Mouse (Mus musculus) bone marrow, adult 2 months (tissue): ENCODE data around the gene 3110082J24Rik. TPM values are rescaled to one million over a fixed set of nuclear protein-coding genes. Genes with fewer than 3 reads are reported as not detected.
A peak's percentile ranks its signal among the peaks of the same experiment; 100 is the strongest.

Experiments used
- H3K27ac ChIP-seq: fragments of 200-500 bp; 2 replicates; pipeline ENCODE4 v1.5.1; 2012; ENCODE audit warnings: low read depth, mild to moderate bottlenecking, control low read depth, inconsistent platforms, low read length; ENCODE audit not compliant: control insufficient read depth, poor library complexity, insufficient read depth
- H3K4me1 ChIP-seq: fragments of 200-500 bp; 2 replicates; pipeline ENCODE4 v1.6.1; 2011; ENCODE audit warnings: low read length; ENCODE audit not compliant: control insufficient read depth, insufficient read depth
- H3K4me3 ChIP-seq: fragments of 200-500 bp; replicated peaks from 2 replicates; pipeline ENCODE3; 2011; ENCODE audit warnings: mild to moderate bottlenecking, low read depth, low read length, control low read depth; ENCODE audit not compliant: control insufficient read depth
- CTCF ChIP-seq: fragments of 200-500 bp; IDR thresholded peaks from 2 replicates; pipeline ENCODE4 v1.5.1; 2011; ENCODE audit warnings: low read length, control low read depth; ENCODE audit not compliant: control insufficient read depth, insufficient read depth
- POLR2A ChIP-seq: fragments of 200-500 bp; IDR thresholded peaks from 2 replicates; pipeline ENCODE4 v1.6.1; 2011; ENCODE audit warnings: low read depth, mild to moderate bottlenecking, control low read depth, low read length, borderline replicate concordance; ENCODE audit not compliant: control insufficient read depth
- WGBS: fragments of 180-500 bp; shearing (Covaris S2); methylation state at CpG from one replicate; pipeline ENCODE4 v1.1.7; 2018; 5-methylcytosine and 5-hydroxymethylcytosine counted together
- polyA plus RNA-seq: library from polyadenylated mRNA; stranded (reverse); fragments of >200 nt; gene quantifications from 2 replicates; pipeline ENCODE4 v1.2.4, GENCODE M21; 2011; ENCODE audit warnings: low replicate concordance; ENCODE audit not compliant: missing spikeins, insufficient read depth, insufficient read length

3110082J24Rik gene
- polyA plus RNA-seq, 1 experiment, result not detected

GRCm38 (mm10) chr5:30127921-30128597 lies 22.2 kb upstream of the 3110082J24Rik start:
- no peak for TF ChIP-seq POLR2A
- TF ChIP-seq CTCF, result no peak
- Histone ChIP-seq H3K4me1 (no peaks in the 10 kb centered on the region), H3K27ac (no peak overlapping the region), H3K4me3 (no peak overlapping the region)
- 88% methylated on average over 13 of the region's 13 CpGs for WGBS

GRCm38 (mm10) chr5:30126756-30127155 lies 20.9 kb upstream of the 3110082J24Rik start:
- Histone ChIP-seq H3K27ac (no peak overlapping the region), H3K4me1 (no peaks in the 10 kb centered on the region), H3K4me3 (no peak overlapping the region)
- WGBS, result 89% methylated on average over 7 of the region's 7 CpGs
- TF ChIP-seq POLR2A (no peak), CTCF (no peak)

DNA sequence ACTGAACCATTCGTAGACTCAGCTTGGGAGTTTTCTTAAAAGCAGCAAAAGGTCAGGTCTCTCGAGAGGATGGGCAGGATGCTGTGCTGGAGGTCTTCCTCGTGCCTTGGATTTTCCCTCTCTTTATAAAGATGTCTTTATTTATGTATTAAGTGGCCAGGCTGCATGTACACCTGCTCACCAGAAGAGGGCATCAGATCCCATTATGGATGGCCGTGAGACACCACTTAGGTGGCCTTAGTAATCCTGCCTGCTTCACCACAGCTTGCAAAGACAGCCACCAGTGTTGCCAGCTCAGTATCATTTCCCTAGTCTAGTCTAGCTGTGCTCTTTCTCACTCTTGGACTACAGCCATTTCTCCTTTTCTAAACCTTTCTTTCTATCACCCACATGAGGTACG lies 19.7 kb upstream of the 3110082J24Rik start:
- TF ChIP-seq CTCF, result peak; percentile 72
- TF ChIP-seq POLR2A, result no peak
- Histone ChIP-seq H3K4me3 (no peak overlapping the region), H3K27ac (no peak overlapping the region), H3K4me1 (no peaks in the 10 kb centered on the region)
- WGBS, result 58% methylated on average over 5 of the region's 5 CpGs

- 94% methylated on average over 6 of the region's 6 CpGs for WGBS
- Histone ChIP-seq H3K4me3 (no peak overlapping the region), H3K27ac (no peak overlapping the region), H3K4me1 (no peaks in the 10 kb centered on the region)
- no peak for TF ChIP-seq POLR2A
These were observed 16.6 kb upstream of the 3110082J24Rik start for GRCm38 (mm10) chr5:30122481-30122880.

GRCm38 (mm10) chr5:30120106-30120505 lies 14.2 kb upstream of the 3110082J24Rik start:
- H3K4me1 ChIP-seq, result no peaks in the 10 kb centered on the region
- no peak for TF ChIP-seq POLR2A
- no peak for TF ChIP-seq CTCF
- 84% methylated on average over 7 of the region's 7 CpGs for WGBS
- no peak overlapping the region for H3K4me3 ChIP-seq
- H3K27ac ChIP-seq, result no peak overlapping the region

DNA sequence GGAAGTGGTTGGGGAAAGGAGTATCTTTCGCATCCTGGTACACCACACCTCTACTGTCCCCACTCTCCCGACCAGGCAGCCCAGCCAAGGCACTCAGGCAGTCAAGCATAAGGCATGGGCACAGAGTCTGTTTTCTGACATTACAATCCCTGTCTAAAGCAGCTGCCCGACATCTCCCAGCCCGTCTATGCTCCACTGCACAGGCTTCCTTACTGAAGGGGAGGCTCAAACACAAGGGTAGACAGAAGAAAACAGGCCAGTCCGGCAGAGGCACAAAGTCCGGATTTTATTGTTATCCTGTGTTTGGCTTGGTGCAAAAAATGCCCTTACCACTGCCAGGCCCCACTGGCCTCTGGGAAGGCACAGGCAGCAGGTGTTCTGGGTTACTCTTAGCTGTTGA lies 13.3 kb upstream of the 3110082J24Rik start:
- Histone ChIP-seq H3K4me1 (no peaks in the 10 kb centered on the region), H3K4me3 (no peak overlapping the region), H3K27ac (no peak overlapping the region)
- WGBS, result 86% methylated on average over 6 of the region's 6 CpGs
- TF ChIP-seq CTCF (no peak), POLR2A (no peak)

DNA sequence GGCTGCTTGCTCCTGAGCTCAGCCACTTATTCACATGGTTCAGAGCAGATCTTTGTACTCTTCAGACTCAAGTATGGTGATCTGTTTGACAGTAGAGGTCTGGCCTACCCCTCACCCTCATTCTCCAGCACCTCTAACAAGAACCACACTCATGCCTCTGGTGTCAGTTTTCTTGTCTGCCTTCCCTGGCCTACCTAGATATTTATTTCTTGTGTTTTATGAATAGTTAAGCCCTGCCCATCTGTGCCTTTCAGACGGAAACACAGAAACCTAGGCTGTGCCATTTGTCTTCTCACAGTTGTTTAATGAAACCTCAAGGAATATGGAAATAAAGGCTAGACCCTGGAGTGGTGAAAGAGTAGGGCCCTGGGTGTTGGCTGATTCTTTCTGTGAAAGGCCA lies 12.1 kb upstream of the 3110082J24Rik start:
- TF ChIP-seq CTCF, result no peak
- TF ChIP-seq POLR2A, result no peak
- H3K4me1 ChIP-seq, result no peaks in the 10 kb centered on the region
- H3K4me3 ChIP-seq, result no peak overlapping the region
- 81% methylated on average over 1 of the region's 1 CpGs for WGBS
- H3K27ac ChIP-seq, result no peak overlapping the region

DNA sequence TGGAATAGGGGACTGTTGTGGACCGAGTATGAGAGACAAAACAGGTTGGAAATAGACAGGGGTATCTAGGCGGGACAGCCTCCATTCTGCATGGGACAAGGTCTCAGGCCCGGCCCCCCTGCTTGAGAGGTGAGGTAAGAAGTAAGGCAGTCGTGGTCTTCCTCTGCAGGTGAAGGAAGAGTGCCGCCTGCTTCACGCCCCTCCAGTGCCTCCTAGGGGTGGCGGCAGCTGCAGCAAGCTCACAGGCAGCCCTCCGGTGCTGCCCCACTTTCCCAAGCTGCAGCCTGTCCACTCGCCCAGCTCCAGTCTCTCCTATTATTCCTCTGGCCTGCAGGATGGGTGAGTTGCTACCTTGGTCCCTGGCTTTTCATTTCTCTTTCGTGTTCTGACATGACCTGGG lies 9.8 kb upstream of the 3110082J24Rik start:
- WGBS, result 42% methylated on average over 10 of the region's 10 CpGs
- Histone ChIP-seq H3K27ac (no peak overlapping the region), H3K4me3 (no peak overlapping the region), H3K4me1 (no peaks in the 10 kb centered on the region)
- TF ChIP-seq POLR2A (no peak), CTCF (no peak)

DNA sequence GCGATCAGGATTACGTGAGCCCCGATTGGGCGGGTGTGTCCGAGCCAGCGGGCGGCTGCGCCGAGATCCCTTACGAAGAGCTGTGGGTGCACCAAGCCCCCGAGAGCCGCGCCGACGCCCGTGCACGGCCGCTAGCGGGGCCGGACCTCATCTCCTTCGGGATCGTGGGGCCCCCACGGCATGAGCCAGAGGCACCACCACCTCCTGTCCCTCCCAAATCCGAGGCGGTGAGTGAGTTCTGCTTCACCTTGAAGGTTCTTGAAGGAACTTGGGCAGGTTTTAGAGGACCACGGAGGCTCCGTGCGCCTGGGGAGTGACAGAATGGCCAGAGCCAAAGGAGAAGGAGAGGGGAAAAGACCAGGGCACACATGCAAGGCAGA lies 8.9 kb upstream of the 3110082J24Rik start:
- WGBS, result 2% methylated on average over 28 of the region's 28 CpGs
- Histone ChIP-seq H3K27ac (no peak overlapping the region), H3K4me1 (no peaks in the 10 kb centered on the region), H3K4me3 (no peak overlapping the region)
- TF ChIP-seq POLR2A (no peak), CTCF (no peak)
